Mouse (Mus musculus) forebrain, embryonic 15.5 days (tissue): Measurements from ENCODE around the gene Cntnap4. TPM values are rescaled to one million over a fixed set of nuclear protein-coding genes. Genes with fewer than 3 reads are reported as not detected.

Source experiments
- ATAC-seq: fragments of 200-750 bp; cut with Nextera tagmentation; replicated peaks from 2 replicates; pipeline ENCODE4 v1.8.0; 2017; ENCODE audit warnings: mild to moderate bottlenecking, moderate TSS enrichment, moderate library complexity
- H3K27ac ChIP-seq: fragments of 300-500 bp; sonication (generic); replicated peaks from 2 replicates; pipeline ENCODE4 v1.5.1; 2015; ENCODE audit warnings: mild to moderate bottlenecking, inconsistent platforms
- H3K27me3 ChIP-seq: fragments of 300-500 bp; sonication (generic); 2 replicates; pipeline ENCODE4 v1.6.1; 2015; ENCODE audit warnings: inconsistent platforms
- H3K36me3 ChIP-seq: fragments of 300-500 bp; sonication (generic); 2 replicates; pipeline ENCODE4 v1.6.1; 2015; ENCODE audit warnings: mild to moderate bottlenecking, inconsistent platforms
- H3K4me1 ChIP-seq: fragments of 300-500 bp; sonication (generic); 2 replicates; pipeline ENCODE4 v1.6.1; 2015; ENCODE audit warnings: inconsistent platforms
- H3K4me2 ChIP-seq: fragments of 300-500 bp; sonication (generic); replicated peaks from 2 replicates; pipeline ENCODE4 v1.6.1; 2015; ENCODE audit warnings: mild to moderate bottlenecking, inconsistent platforms
- H3K4me3 ChIP-seq: fragments of 300-500 bp; sonication (generic); 2 replicates; pipeline ENCODE4 v1.5.1; 2015; ENCODE audit warnings: mild to moderate bottlenecking, inconsistent platforms
- H3K9ac ChIP-seq: fragments of 300-500 bp; sonication (generic); replicated peaks from 2 replicates; pipeline ENCODE4 v1.6.1; 2015; ENCODE audit warnings: mild to moderate bottlenecking, inconsistent platforms
- H3K9me3 ChIP-seq: fragments of 300-500 bp; sonication (generic); 2 replicates; pipeline ENCODE4 v1.6.1; 2016; ENCODE audit warnings: inconsistent platforms
- WGBS: fragments of 180-500 bp; shearing (Covaris S2); methylation state at CpG from one replicate; pipeline ENCODE4 v1.1.7; 2015; ENCODE audit warnings: mixed read lengths; 5-methylcytosine and 5-hydroxymethylcytosine counted together
- polyA plus RNA-seq: library from polyadenylated mRNA; unstranded; fragments of >200 nt; fragmentation: Nextera tagmentation; extraction: Ambion mirVana; gene quantifications from 2 replicates; pipeline ENCODE4 v1.2.1, GENCODE M21; 2015

Gene Cntnap4
- polyA plus RNA-seq: 14.7 and 16.6 TPM in 2 replicates

GRCm38 (mm10) chr8:112569471-112570141 is at the start of gene Cntnap4:
Cntnap4 (plus strand) TSS chr8:112570043.
- Histone ChIP-seq H3K9ac (peak within 1 kb of the TSS; percentile 78), H3K4me2 (peak within 1 kb of the TSS; percentile 67), H3K4me3 (peak within 1 kb of the TSS; percentile 70), H3K36me3 (no peaks in the 10 kb centered on the region), H3K4me1 (peaks cover 26% of the 10 kb centered on the region), H3K27ac (peak within 1 kb of the TSS; percentile 90), H3K27me3 (no peaks in the 10 kb centered on the region), H3K9me3 (no peaks in the 10 kb centered on the region)
- WGBS: 1% methylated on average over 18 of the region's 18 CpGs
- peak; percentile 87 for ATAC-seq

GRCm38 (mm10) chr8:112557376-112557775 is 12.5 kb upstream of the Cntnap4 start:
- Histone ChIP-seq H3K4me1 (no peaks in the 10 kb centered on the region), H3K4me3 (no peak overlapping the region), H3K36me3 (no peaks in the 10 kb centered on the region), H3K4me2 (no peak overlapping the region), H3K9ac (no peak overlapping the region), H3K27me3 (no peaks in the 10 kb centered on the region), H3K27ac (no peak overlapping the region), H3K9me3 (no peaks in the 10 kb centered on the region)
- ATAC-seq: no peak
- 47% methylated on average over 4 of the region's 4 CpGs for WGBS

- Histone ChIP-seq H3K4me3 (peak overlapping the region; percentile 70), H3K36me3 (no peaks in the 10 kb centered on the region), H3K9ac (peak overlapping the region; percentile 78), H3K4me2 (peak overlapping the region; percentile 67), H3K4me1 (peaks cover 26% of the 10 kb centered on the region), H3K27me3 (no peaks in the 10 kb centered on the region), H3K27ac (peak overlapping the region; percentile 90; the same call in 1 of the 2 replicates), H3K9me3 (no peaks in the 10 kb centered on the region)
- 7% methylated on average over 6 of the region's 6 CpGs for WGBS
- no peak for ATAC-seq
Observed at GRCm38 (mm10) chr8:112570541-112570940, 698 bp downstream of the Cntnap4 start.

GRCm38 (mm10) chr8:112571337-112571904 is 1.6 kb downstream of the Cntnap4 start:
- ATAC-seq: peak; percentile 74
- WGBS: 16% methylated on average over 9 of the region's 9 CpGs
- Histone ChIP-seq H3K4me2 (peak overlapping the region; percentile 67), H3K36me3 (no peaks in the 10 kb centered on the region), H3K27ac (peak overlapping the region; percentile 53), H3K4me3 (peak overlapping the region; percentile 70), H3K9ac (peak overlapping the region; percentile 30; the same call in 1 of the 2 replicates), H3K9me3 (no peaks in the 10 kb centered on the region), H3K27me3 (no peaks in the 10 kb centered on the region), H3K4me1 (peaks cover 26% of the 10 kb centered on the region)

GRCm38 (mm10) chr8:112581473-112581872 is 11.6 kb downstream of the Cntnap4 start:
- no peak for ATAC-seq
- no peak overlapping the region for H3K27ac ChIP-seq

GRCm38 (mm10) chr8:112583440-112583839 is 13.6 kb downstream of the Cntnap4 start:
- Histone ChIP-seq H3K27ac (no peak overlapping the region), H3K27me3 (no peaks in the 10 kb centered on the region), H3K4me2 (no peak overlapping the region), H3K9me3 (no peaks in the 10 kb centered on the region), H3K9ac (no peak overlapping the region), H3K36me3 (no peaks in the 10 kb centered on the region), H3K4me3 (no peak overlapping the region), H3K4me1 (peaks cover 6% of the 10 kb centered on the region)
- WGBS: 90% methylated on average over 2 of the region's 2 CpGs
- ATAC-seq: no peak

More at GRCm38 (mm10) chr8:112581473-112581872, 11.6 kb downstream of the Cntnap4 start:
- peaks cover 6% of the 10 kb centered on the region for H3K4me1 ChIP-seq
- H3K9me3 ChIP-seq: no peaks in the 10 kb centered on the region
- no peak overlapping the region for H3K9ac ChIP-seq
- H3K27me3 ChIP-seq: no peaks in the 10 kb centered on the region
- H3K4me2 ChIP-seq: no peak overlapping the region
- H3K36me3 ChIP-seq: no peaks in the 10 kb centered on the region
- 48% methylated on average over 6 of the region's 6 CpGs for WGBS
- no peak overlapping the region for H3K4me3 ChIP-seq

GRCm38 (mm10) chr8:112588357-112589051 is 18.7 kb downstream of the Cntnap4 start:
- no peak for ATAC-seq
- Histone ChIP-seq H3K9ac (no peak overlapping the region), H3K4me2 (no peak overlapping the region), H3K9me3 (no peaks in the 10 kb centered on the region), H3K4me3 (no peak overlapping the region), H3K4me1 (peaks cover 11% of the 10 kb centered on the region), H3K36me3 (no peaks in the 10 kb centered on the region), H3K27me3 (no peaks in the 10 kb centered on the region), H3K27ac (no peak overlapping the region)
- WGBS: 82% methylated on average over 8 of the region's 8 CpGs

- Histone ChIP-seq H3K4me1 (peaks cover 11% of the 10 kb centered on the region), H3K36me3 (no peaks in the 10 kb centered on the region), H3K4me3 (no peak overlapping the region), H3K27me3 (no peaks in the 10 kb centered on the region), H3K9ac (no peak overlapping the region), H3K9me3 (no peaks in the 10 kb centered on the region), H3K4me2 (no peak overlapping the region), H3K27ac (no peak overlapping the region)
- no peak for ATAC-seq
- WGBS: 75% methylated on average over 14 of the region's 14 CpGs
Observed at GRCm38 (mm10) chr8:112589052-112589389, 19.2 kb downstream of the Cntnap4 start.

GRCm38 (mm10) chr8:112596023-112596776 is 26.4 kb downstream of the Cntnap4 start:
- Histone ChIP-seq H3K9me3 (no peaks in the 10 kb centered on the region), H3K4me3 (no peak overlapping the region), H3K36me3 (no peaks in the 10 kb centered on the region), H3K4me1 (peaks cover 10% of the 10 kb centered on the region), H3K9ac (no peak overlapping the region), H3K27me3 (no peaks in the 10 kb centered on the region), H3K4me2 (no peak overlapping the region), H3K27ac (no peak overlapping the region)
- peak; percentile 46 for ATAC-seq
- 41% methylated on average over 15 of the region's 15 CpGs for WGBS

- Histone ChIP-seq H3K9me3 (no peaks in the 10 kb centered on the region), H3K4me2 (no peak overlapping the region), H3K4me3 (no peak overlapping the region), H3K9ac (no peak overlapping the region), H3K36me3 (no peaks in the 10 kb centered on the region), H3K27me3 (no peaks in the 10 kb centered on the region), H3K27ac (no peak overlapping the region), H3K4me1 (peaks cover 5% of the 10 kb centered on the region)
- 87% methylated on average over 11 of the region's 11 CpGs for WGBS
- ATAC-seq: no peak
Observed at GRCm38 (mm10) chr8:112599975-112600374, 30.1 kb downstream of the Cntnap4 start.

GRCm38 (mm10) chr8:112601150-112601549 is 31.3 kb downstream of the Cntnap4 start:
- H3K4me3 ChIP-seq: no peak overlapping the region
- H3K9ac ChIP-seq: no peak overlapping the region
- no peaks in the 10 kb centered on the region for H3K36me3 ChIP-seq
- no peak overlapping the region for H3K4me2 ChIP-seq
- 94% methylated on average over 1 of the region's 1 CpGs for WGBS
- H3K9me3 ChIP-seq: no peaks in the 10 kb centered on the region
- no peaks in the 10 kb centered on the region for H3K27me3 ChIP-seq
- peaks cover 2% of the 10 kb centered on the region for H3K4me1 ChIP-seq
- H3K27ac ChIP-seq: no peak overlapping the region
- ATAC-seq: no peak

GRCm38 (mm10) chr8:112610121-112610520 is 40.3 kb downstream of the Cntnap4 start:
- Histone ChIP-seq H3K4me3 (no peak overlapping the region), H3K4me2 (no peak overlapping the region), H3K9me3 (no peaks in the 10 kb centered on the region), H3K9ac (no peak overlapping the region), H3K36me3 (no peaks in the 10 kb centered on the region), H3K27me3 (no peaks in the 10 kb centered on the region), H3K4me1 (no peaks in the 10 kb centered on the region), H3K27ac (no peak overlapping the region)
- 70% methylated on average over 6 of the region's 6 CpGs for WGBS
- ATAC-seq: no peak
